Mouse (Mus musculus) layer of hippocampus, postnatal 10 days (tissue): ENCODE data around the gene 4930558C23Rik. TPM values are rescaled to one million over a fixed set of nuclear protein-coding genes. Genes with fewer than 3 reads are reported as not detected.
"Not testable (repeated sequence)": the region's sequence is repeated elsewhere in the genome, so short reads cannot be mapped to it uniquely, and the experiment has no call there.

Source experiments
- DNase-seq, 2 experiments: peaks; one replicate each; pipeline ENCODE4 v3.0.0; 2021; ENCODE audit warnings: low spot score in 2 of 2
- long read RNA-seq: library from polyadenylated mRNA; stranded (forward); transcript quantifications from one replicate; pipeline ENCODE4 v2.0.0, GENCODE M21; 2023
- total RNA-seq, 2 experiments: library from RNA; stranded (reverse); gene quantifications; 2 replicates each; pipeline ENCODE4 v1.2.3; 2021

Gene 4930558C23Rik
- not detected for total RNA-seq
- long read RNA-seq: 0 reads

GRCm38 (mm10) chr3:95402741-95403140, at the start of gene 4930558C23Rik:
4930558C23Rik (minus strand) TSS chr3:95402841.
- no peak for DNase-seq

- DNase-seq: no peak
These were observed 48.3 kb upstream of the 4930558C23Rik start for GRCm38 (mm10) chr3:95450915-95451314.

- peak; percentile 29 to 48 for DNase-seq
These were observed 47.8 kb upstream of the 4930558C23Rik start for GRCm38 (mm10) chr3:95450408-95450807.

- no peak for DNase-seq
These were observed 42.7 kb upstream of the 4930558C23Rik start for GRCm38 (mm10) chr3:95445311-95445710.

GRCm38 (mm10) chr3:95442406-95443117, 39.9 kb upstream of the 4930558C23Rik start:
- DNase-seq: no peak

GRCm38 (mm10) chr3:95439670-95440069, 37.0 kb upstream of the 4930558C23Rik start:
- DNase-seq: no peak

- DNase-seq: not testable (repeated sequence)
These were observed 36.0 kb upstream of the 4930558C23Rik start for GRCm38 (mm10) chr3:95438636-95439035.

- no peak for DNase-seq
These were observed 32.9 kb upstream of the 4930558C23Rik start for GRCm38 (mm10) chr3:95435561-95435960.

GRCm38 (mm10) chr3:95434983-95435370, 32.3 kb upstream of the 4930558C23Rik start:
- DNase-seq: no peak

GRCm38 (mm10) chr3:95434136-95434982, 31.7 kb upstream of the 4930558C23Rik start, which contains the start of gene Arnt:
Arnt (plus strand) TSS chr3:95434388.
- peak; percentile 78 to 84 for DNase-seq

- no peak for DNase-seq
These were observed 30.8 kb upstream of the 4930558C23Rik start for GRCm38 (mm10) chr3:95433301-95433915.

GRCm38 (mm10) chr3:95428423-95428822, 25.8 kb upstream of the 4930558C23Rik start:
- not testable (repeated sequence) for DNase-seq

GRCm38 (mm10) chr3:95427891-95428238, 25.2 kb upstream of the 4930558C23Rik start:
- DNase-seq: peak; percentile 22 to 34

GRCm38 (mm10) chr3:95427117-95427890, 24.7 kb upstream of the 4930558C23Rik start:
- not testable (repeated sequence) for DNase-seq

GRCm38 (mm10) chr3:95426476-95426875, 23.8 kb upstream of the 4930558C23Rik start:
- DNase-seq: not testable (repeated sequence)

GRCm38 (mm10) chr3:95417866-95418265, 15.2 kb upstream of the 4930558C23Rik start:
- DNase-seq: no peak

- DNase-seq: no peak
These were observed 9.6 kb upstream of the 4930558C23Rik start for GRCm38 (mm10) chr3:95412268-95412667.

- no peak for DNase-seq
These were observed 6.2 kb upstream of the 4930558C23Rik start for GRCm38 (mm10) chr3:95408852-95409251.

GRCm38 (mm10) chr3:95407728-95408127, 5.1 kb upstream of the 4930558C23Rik start:
- DNase-seq: no peak

GRCm38 (mm10) chr3:95394385-95394784, 8.3 kb downstream of the 4930558C23Rik start:
- DNase-seq: peak in 1 of 2 experiments; percentile 18
